Mouse (Mus musculus) spleen, postnatal 4 days (tissue): ENCODE measurements around the gene Phc2.

Experiments
- DNase-seq, 2 experiments: peaks; one replicate each; pipeline ENCODE4 v3.0.0; 2022; ENCODE audit warnings: low spot score in 2 of 2

Gene Phc2

GRCm38 (mm10) chr4:128720110-128720509, 65.6 kb downstream of the Phc2 start:
- no peak for DNase-seq

DNA sequence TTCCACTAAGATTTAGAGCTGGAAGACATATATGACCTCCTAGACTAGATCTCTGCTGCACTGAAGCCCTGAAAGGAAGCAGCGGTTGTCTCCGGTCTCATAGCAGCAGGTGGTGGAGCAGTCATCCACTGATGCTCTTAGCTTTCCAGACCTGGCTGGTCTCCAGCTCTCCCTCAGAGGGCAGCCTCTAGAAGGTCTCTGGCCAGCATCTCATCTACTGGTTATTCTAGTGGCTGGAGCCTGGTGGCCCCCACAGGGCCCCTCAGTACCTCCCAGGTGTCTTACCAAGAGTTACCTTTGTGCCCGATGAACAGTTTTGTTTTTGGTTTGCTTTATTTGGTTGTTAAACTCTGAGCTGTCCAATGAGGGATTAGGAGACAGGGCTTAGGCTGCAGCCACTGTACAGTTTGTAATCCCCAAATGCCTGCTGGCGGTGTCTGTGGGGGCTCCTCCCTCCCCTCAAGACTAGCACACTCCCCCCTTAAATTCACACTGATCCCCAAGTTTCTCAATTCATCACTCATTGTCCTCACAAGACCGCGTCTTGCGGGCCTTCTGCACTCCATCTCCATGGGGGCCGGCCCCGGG, 66.7 kb downstream of the Phc2 start:
- DNase-seq, result no peak

DNA sequence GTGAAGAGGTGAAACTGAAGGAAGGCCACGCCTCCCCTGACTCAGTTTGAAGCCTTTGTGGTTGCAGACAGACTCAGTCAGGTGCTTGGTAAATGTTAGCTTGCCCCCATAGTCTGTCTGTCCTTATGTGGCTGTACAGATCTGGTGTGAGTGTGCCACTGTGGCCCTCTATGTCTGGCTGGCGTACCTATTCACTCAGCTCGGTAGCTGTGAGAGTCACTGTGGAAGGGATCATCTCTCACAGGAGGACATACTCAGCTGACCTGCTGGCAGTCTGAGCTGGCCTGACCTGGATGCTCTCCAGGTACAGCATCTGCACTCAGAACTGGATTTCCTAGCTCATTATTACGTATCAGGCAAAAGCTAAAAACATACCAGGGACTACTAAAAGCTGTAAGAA, 67.3 kb downstream of the Phc2 start:
- DNase-seq, result no peak

DNA sequence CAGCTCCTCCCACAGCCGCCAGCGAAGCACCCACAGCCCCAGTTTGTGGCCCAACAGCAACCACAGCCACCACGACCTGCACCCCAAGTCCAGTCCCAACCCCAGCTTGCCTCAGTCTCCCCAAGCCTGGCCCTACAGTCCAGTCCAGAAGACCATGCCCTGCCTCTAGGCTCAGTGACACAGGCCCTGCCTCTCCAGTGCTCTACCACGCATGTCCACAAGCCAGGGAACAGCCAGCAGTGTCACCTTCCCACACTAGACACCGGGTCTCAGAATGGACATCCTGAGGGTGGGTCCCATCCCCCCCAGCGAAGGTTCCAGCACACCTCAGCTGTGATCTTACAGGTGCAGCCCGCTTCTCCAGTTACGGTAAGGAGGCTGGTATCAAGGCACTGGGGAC, 68.4 kb downstream of the Phc2 start:
- DNase-seq, result no peak

- no peak for DNase-seq
Measured at GRCm38 (mm10) chr4:128723431-128723830, 68.9 kb downstream of the Phc2 start.

GRCm38 (mm10) chr4:128724059-128724458, 69.6 kb downstream of the Phc2 start:
- DNase-seq, result no peak

GRCm38 (mm10) chr4:128727019-128727720, 72.7 kb downstream of the Phc2 start:
- DNase-seq, result peak; percentile 83 to 92

- peak; percentile 67 to 84 for DNase-seq
Measured at GRCm38 (mm10) chr4:128727721-128728430, 73.4 kb downstream of the Phc2 start.

GRCm38 (mm10) chr4:128728431-128728851, 73.9 kb downstream of the Phc2 start:
- no peak for DNase-seq

DNA sequence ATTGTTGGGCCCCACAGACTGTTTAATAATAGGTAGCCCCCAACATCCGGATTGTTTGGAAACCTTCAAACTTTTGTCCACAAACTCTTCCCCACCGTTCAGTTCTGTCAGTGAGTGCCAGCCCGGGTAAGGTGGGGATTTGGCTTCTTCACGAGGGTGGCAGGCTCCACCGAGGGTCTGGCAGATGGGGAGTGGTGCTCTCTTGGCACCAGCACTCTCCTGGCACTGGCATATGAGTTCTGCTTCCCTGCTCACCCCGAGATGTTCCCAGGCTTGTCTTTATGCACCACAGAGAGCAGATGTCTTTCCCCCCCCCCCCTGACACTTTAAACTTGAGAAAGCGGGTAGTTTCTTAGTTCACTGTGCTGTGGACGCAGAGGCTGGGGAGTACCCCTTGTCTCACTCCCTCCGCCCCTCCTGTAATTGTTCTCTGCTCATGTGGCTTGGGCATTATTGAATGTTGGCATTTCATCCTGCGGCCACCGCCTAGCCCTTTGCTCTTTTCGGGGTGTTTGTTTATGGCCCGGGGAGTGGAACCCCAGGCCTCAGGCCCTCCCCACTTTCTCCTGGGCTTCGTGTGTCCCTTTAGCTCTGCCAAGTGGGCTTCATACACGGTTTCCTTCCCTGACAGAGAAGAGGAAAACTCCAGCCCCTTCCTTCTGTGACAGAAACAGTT, 74.7 kb downstream of the Phc2 start:
- DNase-seq, result no peak

DNA sequence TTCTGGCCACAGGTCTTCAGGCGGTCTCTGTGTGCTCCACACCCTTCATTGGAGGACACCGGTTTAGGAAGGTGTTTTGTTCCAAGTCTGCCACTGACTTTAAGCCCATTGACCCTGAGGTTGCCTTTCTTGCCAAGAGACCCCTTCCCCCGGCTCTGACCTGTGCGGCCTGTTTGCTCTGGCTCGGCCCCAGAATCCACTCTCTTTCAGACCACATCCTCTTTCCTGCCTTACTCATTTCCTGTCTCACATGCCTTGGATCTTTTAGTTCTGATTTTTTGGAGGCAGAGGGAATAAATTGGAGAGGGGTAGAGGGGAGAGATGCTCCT, 75.2 kb downstream of the Phc2 start:
- DNase-seq, result no peak

DNA sequence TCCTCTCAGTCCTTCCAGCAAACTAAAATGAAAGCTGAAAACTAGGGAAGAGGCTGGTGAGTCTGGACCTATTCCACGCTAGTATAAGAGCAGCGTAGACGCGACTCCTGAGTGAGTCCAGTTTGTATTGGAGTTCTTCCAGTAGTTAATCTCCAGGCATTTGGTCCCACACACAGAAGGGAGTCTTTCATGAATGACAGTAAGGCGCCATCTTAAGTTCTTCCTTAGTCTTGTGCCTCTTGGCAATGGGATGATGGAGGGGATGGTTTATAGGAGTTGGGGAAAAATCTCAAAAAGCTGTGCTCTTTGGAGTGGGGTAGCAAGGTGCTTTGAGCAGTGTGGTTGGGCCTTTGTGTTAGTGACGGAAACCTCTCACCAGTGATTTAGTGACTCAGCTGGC, 75.8 kb downstream of the Phc2 start:
- DNase-seq, result no peak

DNA sequence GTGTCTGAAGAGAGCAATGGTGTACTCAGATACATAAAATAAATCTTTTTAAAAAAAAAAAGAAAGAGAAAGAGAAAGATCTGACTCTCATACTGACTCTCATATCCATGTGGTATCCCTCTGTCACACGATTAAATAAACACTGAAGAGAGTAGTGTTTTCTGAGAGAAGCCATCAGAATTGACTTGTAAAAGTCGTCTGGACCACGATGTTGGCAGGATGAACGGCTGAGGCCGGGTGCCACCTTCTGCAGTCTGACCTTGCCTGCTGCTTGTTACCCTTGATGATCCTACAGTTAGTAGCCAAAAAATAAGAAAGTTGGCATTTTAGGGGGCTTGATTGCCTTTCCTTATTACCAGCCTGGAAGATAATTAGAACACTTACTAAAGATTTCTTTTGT, 78.3 kb downstream of the Phc2 start:
- no peak for DNase-seq

- no peak for DNase-seq
Measured at GRCm38 (mm10) chr4:128733496-128733895, 79.0 kb downstream of the Phc2 start.

GRCm38 (mm10) chr4:128734217-128734616, 79.7 kb downstream of the Phc2 start:
- no peak for DNase-seq

DNA sequence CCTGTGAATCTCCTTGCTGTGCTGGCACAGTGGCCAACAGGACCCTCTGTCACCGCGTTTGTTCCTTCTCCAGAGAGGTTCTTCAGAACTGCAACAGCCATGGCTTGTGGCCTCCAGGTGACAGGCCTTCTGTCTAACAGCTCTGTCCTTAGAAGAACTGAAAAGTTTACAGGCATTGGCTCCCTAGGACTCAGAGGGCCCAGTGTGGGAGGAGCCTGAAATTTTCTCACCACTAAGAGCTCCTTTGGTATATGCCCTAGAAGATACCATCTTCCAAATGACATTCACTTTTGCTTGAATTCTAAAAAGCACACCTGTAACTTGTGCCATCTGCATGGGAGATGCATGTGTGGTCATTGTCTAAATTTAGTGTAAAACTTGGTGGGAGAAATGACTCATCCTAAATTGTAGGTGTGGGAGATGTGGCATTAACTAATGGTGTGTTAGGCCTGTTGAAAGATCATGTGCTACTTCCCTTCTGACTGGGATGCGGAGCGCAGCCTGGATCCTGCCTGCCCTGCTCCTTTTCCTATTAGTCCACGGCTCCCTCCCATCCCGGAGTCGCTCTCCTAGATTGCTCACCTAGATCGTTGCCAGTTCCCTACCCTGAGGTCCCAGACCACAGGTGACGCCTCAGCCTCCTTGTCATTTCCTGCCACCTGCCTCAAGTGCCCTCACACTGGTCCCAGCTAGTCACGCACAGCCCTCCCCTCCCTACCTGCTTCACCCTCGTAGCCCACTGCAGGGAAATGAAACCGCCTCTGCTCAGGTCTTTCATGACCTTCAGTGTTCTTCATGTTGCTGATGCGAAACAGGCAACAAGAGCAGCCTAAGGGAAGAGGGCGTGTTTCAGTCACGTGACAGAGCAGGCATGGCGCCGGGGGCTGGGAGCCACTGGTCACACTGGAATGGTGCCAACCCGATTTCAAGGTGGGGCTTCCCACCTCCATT, 80.5 kb downstream of the Phc2 start:
- DNase-seq, result peak in 1 of 2 experiments; percentile 41

DNA sequence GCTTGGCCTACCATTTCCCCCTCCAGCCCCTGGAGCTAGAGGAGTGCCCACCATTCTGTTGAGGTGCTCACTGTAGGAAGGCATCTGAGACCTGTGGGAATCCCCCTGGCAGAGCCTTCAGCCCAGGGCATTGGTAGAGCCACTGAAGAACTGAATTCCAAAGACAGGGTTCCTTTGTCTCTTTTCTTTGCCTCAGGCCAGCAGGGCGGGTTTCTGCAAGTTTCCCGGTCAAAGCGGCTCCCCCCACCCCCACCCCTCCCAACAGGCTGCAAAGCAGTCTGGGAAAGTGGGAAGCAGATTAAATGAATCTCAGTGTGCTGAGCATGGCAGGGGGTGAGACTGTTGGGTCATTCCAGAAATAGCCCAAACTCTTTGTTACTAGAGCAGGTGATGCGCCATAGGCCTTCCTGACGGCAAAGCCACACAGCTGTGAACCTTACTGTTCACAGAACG, 82.7 kb downstream of the Phc2 start:
- no peak for DNase-seq

- DNase-seq, result no peak
Measured at GRCm38 (mm10) chr4:128737825-128738610, 83.5 kb downstream of the Phc2 start.

- no peak for DNase-seq
Measured at GRCm38 (mm10) chr4:128740878-128741277, 86.4 kb downstream of the Phc2 start.

- no peak for DNase-seq
Measured at GRCm38 (mm10) chr4:128741906-128742305, 87.4 kb downstream of the Phc2 start.
